Mouse (Mus musculus): ENCODE results near the gene Cpt1a. TPM values are rescaled to one million over a fixed set of nuclear protein-coding genes. Genes with fewer than 3 reads are reported as not detected.

The Cpt1a gene
- polyA plus RNA-seq, 1 experiment from 2014 or later = 5.8 TPM

- Histone ChIP-seq H3K4me2 (no peak overlapping the region), H3K9ac (no peak overlapping the region), H3K4me1 (replicated peaks) (peaks cover 4% of the 10 kb centered on the region; the same call in 1 of the 2 replicates), H3K36me3 (replicated peaks) (no peaks in the 10 kb centered on the region), H3K9me3 (replicated peaks) (no peaks in the 10 kb centered on the region), H3K27ac (replicated peaks) (no peak overlapping the region), H3K27me3 (no peaks in the 10 kb centered on the region), H3K4me3 (replicated peaks) (no peak overlapping the region)
- WGBS (ENCODE audit: insufficient replicate concordance) = 70% methylated on average over 7 of the region's 7 CpGs
- no peak for ATAC-seq (ENCODE audit: insufficient read depth)
These were observed 24.4 kb upstream of the Cpt1a start for GRCm38 (mm10) chr19:3297775-3298174.

GRCm38 (mm10) chr19:3304017-3304416 lies 18.1 kb upstream of the Cpt1a start:
- H3K9ac ChIP-seq = no peak overlapping the region
- no peak overlapping the region for H3K4me3 ChIP-seq (replicated peaks)
- ATAC-seq (ENCODE audit: insufficient read depth) = no peak
- no peaks in the 10 kb centered on the region for H3K36me3 ChIP-seq (replicated peaks)
- H3K27ac ChIP-seq (replicated peaks) = no peak overlapping the region
- 34% methylated on average over 4 of the region's 4 CpGs for WGBS (ENCODE audit: insufficient replicate concordance)
- H3K27me3 ChIP-seq = 0 out of 2 replicates have a peak, but pooled peaks cover 3% of the 10 kb centered on the region
- H3K4me1 ChIP-seq (replicated peaks) = no peaks in the 10 kb centered on the region
- no peaks in the 10 kb centered on the region for H3K9me3 ChIP-seq (replicated peaks)
- no peak overlapping the region for H3K4me2 ChIP-seq

GRCm38 (mm10) chr19:3307175-3307949 lies 14.8 kb upstream of the Cpt1a start:
- ATAC-seq (ENCODE audit: insufficient read depth) = no peak
- Histone ChIP-seq H3K9me3 (replicated peaks) (no peaks in the 10 kb centered on the region), H3K4me3 (replicated peaks) (no peak overlapping the region), H3K4me1 (replicated peaks) (no peaks in the 10 kb centered on the region), H3K36me3 (replicated peaks) (no peaks in the 10 kb centered on the region), H3K27me3 (0 out of 2 replicates have a peak, but pooled peaks cover 3% of the 10 kb centered on the region), H3K27ac (replicated peaks) (no peak overlapping the region), H3K4me2 (no peak overlapping the region), H3K9ac (no peak overlapping the region)
- WGBS (ENCODE audit: insufficient replicate concordance) = 52% methylated on average over 16 of the region's 16 CpGs

GRCm38 (mm10) chr19:3319341-3319740 lies 2.8 kb upstream of the Cpt1a start:
- no peak for ATAC-seq (ENCODE audit: insufficient read depth)
- Histone ChIP-seq H3K27ac (replicated peaks) (no peak overlapping the region), H3K4me3 (replicated peaks) (no peak overlapping the region), H3K9me3 (replicated peaks) (no peaks in the 10 kb centered on the region), H3K27me3 (no peaks in the 10 kb centered on the region), H3K4me1 (replicated peaks) (peaks cover 46% of the 10 kb centered on the region), H3K9ac (no peak overlapping the region), H3K4me2 (no peak overlapping the region), H3K36me3 (replicated peaks) (no peaks in the 10 kb centered on the region)
- 51% methylated on average over 2 of the region's 2 CpGs for WGBS (ENCODE audit: insufficient replicate concordance)

GRCm38 (mm10) chr19:3320086-3320485 lies 2.0 kb upstream of the Cpt1a start:
- Histone ChIP-seq H3K4me1 (replicated peaks) (peaks cover 54% of the 10 kb centered on the region), H3K9me3 (replicated peaks) (no peaks in the 10 kb centered on the region), H3K4me3 (replicated peaks) (no peak overlapping the region), H3K27ac (replicated peaks) (no peak overlapping the region), H3K36me3 (replicated peaks) (no peaks in the 10 kb centered on the region), H3K9ac (no peak overlapping the region), H3K27me3 (no peaks in the 10 kb centered on the region), H3K4me2 (peak overlapping the region; percentile 29)
- 57% methylated on average over 7 of the region's 7 CpGs for WGBS (ENCODE audit: insufficient replicate concordance)
- ATAC-seq (ENCODE audit: insufficient read depth) = no peak

- Histone ChIP-seq H3K27ac (replicated peaks) (no peak overlapping the region), H3K36me3 (replicated peaks) (no peaks in the 10 kb centered on the region), H3K4me1 (replicated peaks) (peaks cover 61% of the 10 kb centered on the region), H3K27me3 (no peaks in the 10 kb centered on the region), H3K4me3 (replicated peaks) (no peak overlapping the region), H3K9me3 (replicated peaks) (no peaks in the 10 kb centered on the region), H3K4me2 (no peak overlapping the region), H3K9ac (no peak overlapping the region)
- ATAC-seq (ENCODE audit: insufficient read depth) = no peak
- 60% methylated on average over 3 of the region's 3 CpGs for WGBS (ENCODE audit: insufficient replicate concordance)
These were observed 1.3 kb upstream of the Cpt1a start for GRCm38 (mm10) chr19:3320801-3321200.

GRCm38 (mm10) chr19:3321617-3322016 lies 517 bp upstream of the Cpt1a start:
- WGBS (ENCODE audit: insufficient replicate concordance) = 5% methylated on average over 11 of the region's 11 CpGs
- Histone ChIP-seq H3K27ac (replicated peaks) (0 out of 2 replicates have a peak overlapping the region, but pooled peaks have one; percentile 3), H3K4me1 (replicated peaks) (peaks cover 69% of the 10 kb centered on the region), H3K36me3 (replicated peaks) (no peaks in the 10 kb centered on the region), H3K4me3 (replicated peaks) (peak overlapping the region; percentile 63), H3K27me3 (no peaks in the 10 kb centered on the region), H3K9me3 (replicated peaks) (no peaks in the 10 kb centered on the region), H3K9ac (peak overlapping the region; percentile 61; the same call in 1 of the 2 replicates), H3K4me2 (peak overlapping the region; percentile 95)
- no peak for ATAC-seq (ENCODE audit: insufficient read depth)

GRCm38 (mm10) chr19:3323201-3323621 lies 1.1 kb downstream of the Cpt1a start:
- peak; percentile 86 for ATAC-seq (ENCODE audit: insufficient read depth)
- no peaks in the 10 kb centered on the region for H3K36me3 ChIP-seq (replicated peaks)
- H3K27me3 ChIP-seq = no peaks in the 10 kb centered on the region
- H3K4me2 ChIP-seq = peak overlapping the region; percentile 95
- H3K9me3 ChIP-seq (replicated peaks) = no peaks in the 10 kb centered on the region
- peak overlapping the region; percentile 62 for H3K9ac ChIP-seq
- under 1% methylated on average over 47 of the region's 47 CpGs for WGBS (ENCODE audit: insufficient replicate concordance)
- H3K4me3 ChIP-seq (replicated peaks) = peak overlapping the region; percentile 63
- peaks cover 77% of the 10 kb centered on the region for H3K4me1 ChIP-seq (replicated peaks)
- peak overlapping the region; percentile 82 for H3K27ac ChIP-seq (replicated peaks)

GRCm38 (mm10) chr19:3323753-3324270 lies 1.7 kb downstream of the Cpt1a start:
- peak overlapping the region; percentile 63 for H3K4me3 ChIP-seq (replicated peaks)
- ATAC-seq (ENCODE audit: insufficient read depth) = peak; percentile 3
- peak overlapping the region; percentile 62 for H3K9ac ChIP-seq
- H3K4me1 ChIP-seq (replicated peaks) = peaks cover 83% of the 10 kb centered on the region
- H3K36me3 ChIP-seq (replicated peaks) = no peaks in the 10 kb centered on the region
- peak overlapping the region; percentile 95 for H3K4me2 ChIP-seq
- H3K27ac ChIP-seq (replicated peaks) = 0 out of 2 replicates have a peak overlapping the region, but pooled peaks have one; percentile 82
- H3K27me3 ChIP-seq = no peaks in the 10 kb centered on the region
- under 1% methylated on average over 34 of the region's 34 CpGs for WGBS (ENCODE audit: insufficient replicate concordance)
- no peaks in the 10 kb centered on the region for H3K9me3 ChIP-seq (replicated peaks)

- peak overlapping the region; percentile 82; the same call in 1 of the 2 replicates for H3K27ac ChIP-seq (replicated peaks)
- H3K4me2 ChIP-seq = peak overlapping the region; percentile 95
- no peak for ATAC-seq (ENCODE audit: insufficient read depth)
- H3K36me3 ChIP-seq (replicated peaks) = no peaks in the 10 kb centered on the region
- H3K27me3 ChIP-seq = no peaks in the 10 kb centered on the region
- peak overlapping the region; percentile 63 for H3K4me3 ChIP-seq (replicated peaks)
- peak overlapping the region; percentile 62 for H3K9ac ChIP-seq
- no peaks in the 10 kb centered on the region for H3K9me3 ChIP-seq (replicated peaks)
- WGBS (ENCODE audit: insufficient replicate concordance) = 2% methylated on average over 17 of the region's 17 CpGs
- H3K4me1 ChIP-seq (replicated peaks) = peaks cover 85% of the 10 kb centered on the region
These were observed 2.2 kb downstream of the Cpt1a start for GRCm38 (mm10) chr19:3324271-3324811.
